Mouse (Mus musculus) heart, postnatal 0 days (tissue): Measurements from ENCODE around the gene Fmod.

Experiments
- CTCF ChIP-seq: IDR thresholded peaks from 2 replicates; pipeline ENCODE4 v1.5.1; 2016; ENCODE audit warnings: antibody characterized with exemption, control low read depth, low read depth
- EP300 ChIP-seq: IDR thresholded peaks from 2 replicates; pipeline ENCODE4 v1.6.1; 2016; ENCODE audit warnings: antibody characterized with exemption, low read depth

GRCm38 (mm10) chr1:134084128-134084527, 47.1 kb downstream of the Fmod start:
- no peak for TF ChIP-seq CTCF
- TF ChIP-seq EP300, result no peak
